Mouse (Mus musculus) monocyte, adult 5-6 weeks (primary cell): ENCODE measurements at regions not wholly inside any gene's neighbourhood (a gene's known extent, or its start where the extent isn't known, plus 50 kb on each side); places are given as distances from the start of the nearest gene placed in this dataset.
"Not testable (repeated sequence)": the region's sequence is repeated elsewhere in the genome, so short reads cannot be mapped to it uniquely, and the experiment has no call there.

Experiments
- ATAC-seq: fragments of 153-309, 156-312 bp; replicated peaks from 2 replicates; pipeline ENCODE4 v1.8.0; 2017; ENCODE audit warnings: mild to moderate bottlenecking; ENCODE audit not compliant: low TSS enrichment, insufficient number of reproducible peaks, severe bottlenecking, poor library complexity, low FRiP score

- ATAC-seq, result 0 out of 2 replicates have a peak, but pooled peaks have one; percentile 9
Measured at GRCm38 (mm10) chr15:14951246-14951645, 1777.3 kb upstream of the Cdh9 start.

GRCm38 (mm10) chr15:14982227-14982626, 1746.3 kb upstream of the Cdh9 start:
- ATAC-seq, result no peak

GRCm38 (mm10) chr15:15019352-15019751, 1709.2 kb upstream of the Cdh9 start:
- not testable (repeated sequence) for ATAC-seq
